Mouse (Mus musculus) stomach, embryonic 14.5 days (tissue): ENCODE measurements at regions not wholly inside any gene's neighbourhood (a gene's known extent, or its start where the extent isn't known, plus 50 kb on each side); places are given as distances from the start of the nearest gene placed in this dataset.

Source experiments
- ATAC-seq: fragments of 200-750 bp; cut with Nextera tagmentation; 2 replicates; pipeline ENCODE4 v1.8.0; 2017; ENCODE audit warnings: low read depth, moderate TSS enrichment; ENCODE audit not compliant: insufficient number of reproducible peaks, insufficient read depth, low FRiP score
- H3K27ac ChIP-seq: fragments of 300-500 bp; sonication (generic); 2 replicates; pipeline ENCODE4 v1.5.1; 2014; ENCODE audit warnings: mild to moderate bottlenecking, low read length, moderate library complexity, mixed read lengths
- H3K27me3 ChIP-seq: fragments of 300-500 bp; sonication (generic); 2 replicates; pipeline ENCODE4 v1.6.1; 2014; ENCODE audit warnings: low read length, control low read depth, mixed read lengths; ENCODE audit not compliant: control insufficient read depth, insufficient read depth
- H3K36me3 ChIP-seq: fragments of 300-500 bp; sonication (generic); 2 replicates; pipeline ENCODE4 v1.6.1; 2014; ENCODE audit warnings: mild to moderate bottlenecking, control low read depth, low read length, moderate library complexity, mixed read lengths; ENCODE audit not compliant: control insufficient read depth, insufficient read depth
- H3K4me1 ChIP-seq: fragments of 300-500 bp; sonication (generic); 2 replicates; pipeline ENCODE4 v1.6.1; 2014; ENCODE audit warnings: low read length, control low read depth, mixed read lengths; ENCODE audit not compliant: control insufficient read depth, insufficient read depth
- H3K4me2 ChIP-seq: fragments of 300-500 bp; sonication (generic); replicated peaks from 2 replicates; pipeline ENCODE4 v1.6.1; 2014; ENCODE audit warnings: low read depth, low read length, control low read depth
- H3K4me3 ChIP-seq: fragments of 300-500 bp; sonication (generic); 2 replicates; pipeline ENCODE4 v1.5.1; 2014; ENCODE audit warnings: low read depth, low read length, control low read depth
- H3K9ac ChIP-seq: fragments of 300-500 bp; sonication (generic); replicated peaks from 2 replicates; pipeline ENCODE4 v1.6.1; 2014; ENCODE audit warnings: low read depth, mild to moderate bottlenecking, control low read depth, low read length, moderate library complexity, mixed read lengths
- H3K9me3 ChIP-seq: fragments of 300-500 bp; sonication (generic); 2 replicates; pipeline ENCODE4 v1.6.1; 2016; ENCODE audit warnings: low read depth, low read length, control low read depth; ENCODE audit not compliant: control insufficient read depth
- WGBS: fragments of 180-500 bp; shearing (Covaris S2); extraction: QIAGEN DNeasy Blood & Tissue Kit; methylation state at CpG from one replicate; pipeline ENCODE4 v1.1.7; 2014; 5-methylcytosine and 5-hydroxymethylcytosine counted together

- Histone ChIP-seq H3K4me3 (no peak overlapping the region), H3K9me3 (no peaks in the 10 kb centered on the region), H3K36me3 (no peaks in the 10 kb centered on the region), H3K27ac (no peak overlapping the region), H3K4me1 (no peaks in the 10 kb centered on the region), H3K9ac (no peak overlapping the region), H3K4me2 (no peak overlapping the region), H3K27me3 (no peaks in the 10 kb centered on the region)
- 65% methylated on average over 2 of the region's 2 CpGs for whole genome bisulfite sequencing
- peak; percentile 61; the same call in 1 of the 2 replicates for ATAC-seq
Observed at GRCm38 (mm10) chr6:148517536-148518245, 73.5 kb upstream of the Tmtc1 start.

- no peak overlapping the region for H3K4me2 ChIP-seq
- H3K36me3 ChIP-seq, result no peaks in the 10 kb centered on the region
- no peak overlapping the region for H3K4me3 ChIP-seq
- H3K9me3 ChIP-seq, result no peaks in the 10 kb centered on the region
- H3K9ac ChIP-seq, result no peak overlapping the region
- H3K27me3 ChIP-seq, result no peaks in the 10 kb centered on the region
- ATAC-seq, result no peak
- no peak overlapping the region for H3K27ac ChIP-seq
- no peaks in the 10 kb centered on the region for H3K4me1 ChIP-seq
- WGBS, result 80% methylated on average over 4 of the region's 4 CpGs
Observed at GRCm38 (mm10) chr6:148516654-148517053, 72.5 kb upstream of the Tmtc1 start.

GRCm38 (mm10) chr6:148515105-148515504 is 70.9 kb upstream of the Tmtc1 start:
- no peak for ATAC-seq
- H3K4me2 ChIP-seq, result no peak overlapping the region
- WGBS, result 88% methylated on average over 6 of the region's 6 CpGs
- no peak overlapping the region for H3K4me3 ChIP-seq
- H3K27ac ChIP-seq, result no peak overlapping the region
- no peaks in the 10 kb centered on the region for H3K36me3 ChIP-seq
- H3K9ac ChIP-seq, result no peak overlapping the region
- no peaks in the 10 kb centered on the region for H3K9me3 ChIP-seq
- no peaks in the 10 kb centered on the region for H3K27me3 ChIP-seq
- no peaks in the 10 kb centered on the region for H3K4me1 ChIP-seq

GRCm38 (mm10) chr6:148514645-148515044 is 70.5 kb upstream of the Tmtc1 start:
- ATAC-seq, result no peak

GRCm38 (mm10) chr6:148514124-148514523 is 69.9 kb upstream of the Tmtc1 start:
- no peaks in the 10 kb centered on the region for H3K4me1 ChIP-seq
- no peak for ATAC-seq
- H3K9me3 ChIP-seq, result no peaks in the 10 kb centered on the region
- no peak overlapping the region for H3K27ac ChIP-seq
- no peak overlapping the region for H3K4me2 ChIP-seq
- no peaks in the 10 kb centered on the region for H3K36me3 ChIP-seq
- no peak overlapping the region for H3K4me3 ChIP-seq
- H3K27me3 ChIP-seq, result no peaks in the 10 kb centered on the region
- no peak overlapping the region for H3K9ac ChIP-seq
- WGBS, result 72% methylated on average over 6 of the region's 6 CpGs

More at GRCm38 (mm10) chr6:148514645-148515044, 70.5 kb upstream of the Tmtc1 start:
- no peaks in the 10 kb centered on the region for H3K27me3 ChIP-seq
- H3K4me1 ChIP-seq, result no peaks in the 10 kb centered on the region
- no peak overlapping the region for H3K4me2 ChIP-seq
- no peaks in the 10 kb centered on the region for H3K36me3 ChIP-seq
- H3K9me3 ChIP-seq, result no peaks in the 10 kb centered on the region
- H3K9ac ChIP-seq, result no peak overlapping the region
- H3K4me3 ChIP-seq, result no peak overlapping the region
- H3K27ac ChIP-seq, result no peak overlapping the region
- WGBS, result 87% methylated on average over 1 of the region's 1 CpGs

GRCm38 (mm10) chr6:148513134-148513533 is 68.9 kb upstream of the Tmtc1 start:
- no peaks in the 10 kb centered on the region for H3K36me3 ChIP-seq
- no peak overlapping the region for H3K27ac ChIP-seq
- H3K9ac ChIP-seq, result no peak overlapping the region
- ATAC-seq, result no peak
- WGBS, result 25% methylated on average over 2 of the region's 2 CpGs
- no peak overlapping the region for H3K4me3 ChIP-seq
- H3K27me3 ChIP-seq, result no peaks in the 10 kb centered on the region
- H3K4me1 ChIP-seq, result no peaks in the 10 kb centered on the region
- H3K9me3 ChIP-seq, result no peaks in the 10 kb centered on the region
- no peak overlapping the region for H3K4me2 ChIP-seq

GRCm38 (mm10) chr6:148505325-148505724 is 61.1 kb upstream of the Tmtc1 start:
- 95% methylated on average over 2 of the region's 2 CpGs for WGBS
- no peaks in the 10 kb centered on the region for H3K9me3 ChIP-seq
- no peak overlapping the region for H3K4me2 ChIP-seq
- H3K4me1 ChIP-seq, result 0 out of 2 replicates have a peak, but pooled peaks cover 5% of the 10 kb centered on the region
- no peaks in the 10 kb centered on the region for H3K27me3 ChIP-seq
- H3K9ac ChIP-seq, result no peak overlapping the region
- H3K36me3 ChIP-seq, result no peaks in the 10 kb centered on the region
- no peak for ATAC-seq
- no peak overlapping the region for H3K27ac ChIP-seq
- no peak overlapping the region for H3K4me3 ChIP-seq

GRCm38 (mm10) chr6:148500251-148501179 is 56.3 kb upstream of the Tmtc1 start:
- Histone ChIP-seq H3K4me2 (no peak overlapping the region), H3K9ac (no peak overlapping the region), H3K27ac (no peak overlapping the region; the same call in 1 of the 2 replicates), H3K9me3 (no peaks in the 10 kb centered on the region), H3K36me3 (no peaks in the 10 kb centered on the region), H3K4me3 (no peak overlapping the region), H3K27me3 (no peaks in the 10 kb centered on the region), H3K4me1 (0 out of 2 replicates have a peak, but pooled peaks cover 10% of the 10 kb centered on the region)
- peak; percentile 75; the same call in 1 of the 2 replicates for ATAC-seq
- WGBS, result 33% methylated on average over 9 of the region's 9 CpGs
